Mouse (Mus musculus): ENCODE results near the gene Elovl2. TPM values are rescaled to one million over a fixed set of nuclear protein-coding genes. Genes with fewer than 3 reads are reported as not detected.

Gene Elovl2
- polyA plus RNA-seq (2012; rRNA removed) = 16.4 and 20.6 TPM in 2 replicates

DNA sequence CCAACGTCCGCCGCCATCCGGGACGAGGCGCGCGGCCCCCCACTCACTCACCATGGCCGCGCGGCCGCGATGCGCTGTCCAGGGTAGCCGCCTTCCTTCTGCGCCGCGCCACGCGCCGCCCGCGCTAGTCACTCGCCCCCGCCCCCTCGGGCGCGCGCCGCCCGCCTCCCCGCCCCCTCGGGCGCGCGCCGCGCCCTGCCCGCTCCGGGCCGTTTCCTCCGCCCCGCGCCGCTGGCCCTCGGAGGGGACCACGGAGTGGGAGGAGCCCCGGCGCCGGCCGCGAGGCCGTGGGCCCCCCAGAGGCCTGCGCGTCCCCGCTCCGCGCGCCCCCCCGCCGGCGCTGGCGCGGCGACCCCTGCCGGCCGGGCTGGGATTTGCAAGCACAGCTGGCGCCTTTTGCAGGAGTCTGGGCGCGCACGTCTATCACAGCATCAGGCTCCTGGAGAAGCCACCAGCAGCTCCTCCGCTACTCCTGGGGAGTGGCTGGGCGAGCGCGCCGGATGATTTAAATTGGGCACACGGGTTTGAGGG lies at the start of gene Elovl2:
Elovl2 (minus strand) TSS at position 102 of the 531 bp plus-strand sequence.

DNA sequence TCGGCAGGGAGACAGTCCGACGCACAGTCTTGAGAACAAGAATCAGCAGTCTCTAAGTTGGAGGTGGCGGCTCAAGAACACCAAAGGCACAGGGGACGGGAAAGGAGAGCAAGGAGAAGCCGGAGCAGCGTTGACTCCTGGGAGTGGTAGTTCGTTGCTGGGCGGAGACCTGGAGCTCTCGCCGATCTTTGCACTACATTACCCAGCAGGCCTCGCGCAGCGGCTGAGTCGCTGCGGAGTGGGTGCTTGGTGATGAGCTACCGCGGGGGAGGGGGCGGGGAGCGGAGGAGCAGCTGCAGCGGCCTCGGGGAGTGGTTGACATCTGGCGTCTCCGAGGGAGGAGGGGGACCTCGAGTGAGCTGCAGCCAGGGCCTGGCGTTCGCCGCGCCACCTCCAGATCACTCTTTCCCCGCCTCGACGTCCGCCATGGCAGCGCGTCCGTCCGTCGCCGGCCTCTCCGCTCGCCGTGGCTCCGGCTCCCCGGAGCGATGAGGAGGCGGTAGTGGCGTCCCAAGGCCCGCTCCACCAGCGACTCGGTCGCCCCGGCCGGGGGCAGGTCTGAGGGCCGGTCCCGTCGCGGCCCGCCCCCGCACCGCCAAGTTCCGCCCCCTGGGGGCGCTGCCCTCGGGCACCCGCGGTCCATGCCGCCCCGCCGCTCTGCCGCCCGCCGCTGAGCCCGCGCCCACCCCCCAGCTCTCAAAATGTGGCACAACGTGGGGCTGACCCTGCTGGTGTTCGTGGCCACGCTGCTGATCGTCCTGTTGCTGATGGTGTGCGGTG lies 29.5 kb upstream of the Elovl2 start, which contains the start of gene Smim13:
Smim13 (plus strand) TSS at position 307 of the 780 bp plus-strand sequence.

Other genes with a start within 250 kb of the Elovl2 start
- 49.1 and 55.4 TPM in 2 replicates for gene Pak1ip1, start 219.4 kb downstream of the Elovl2 start, polyA plus RNA-seq (2012; rRNA removed)
- gene Tmem14c, start 204.1 kb downstream of the Elovl2 start, polyA plus RNA-seq (2012; rRNA removed) = 336 and 423 TPM in 2 replicates
- gene Mak, start 140.7 kb downstream of the Elovl2 start, polyA plus RNA-seq (2012; rRNA removed) = 0.07 TPM in 2 replicates
- not detected in 2 replicates for gene Gcm2, start 109.4 kb downstream of the Elovl2 start, polyA plus RNA-seq (2012; rRNA removed)
- gene Sycp2l, start 106.1 kb downstream of the Elovl2 start, polyA plus RNA-seq (2012; rRNA removed) = 0.01 and 0.02 TPM in 2 replicates
- 3.0 and 3.5 TPM in 2 replicates for gene Smim13, start 29.4 kb upstream of the Elovl2 start, polyA plus RNA-seq (2012; rRNA removed)
- not detected in 2 replicates for gene Gm17364, start 53.6 kb upstream of the Elovl2 start, polyA plus RNA-seq (2012; rRNA removed)